Mouse (Mus musculus) heart, embryonic 11.5 days (tissue): ENCODE results near the gene Efs. TPM values are rescaled to one million over a fixed set of nuclear protein-coding genes. Genes with fewer than 3 reads are reported as not detected.
"Not testable (repeated sequence)": the region's sequence is repeated elsewhere in the genome, so short reads cannot be mapped to it uniquely, and the experiment has no call there.

Experiments used
- ATAC-seq: fragments of 200-750 bp; cut with Nextera tagmentation; replicated peaks from 2 replicates; pipeline ENCODE4 v1.8.0; 2017; ENCODE audit warnings: moderate library complexity; ENCODE audit not compliant: insufficient number of reproducible peaks, low FRiP score, low TSS enrichment
- H3K27ac ChIP-seq: fragments of 300-500 bp; sonication (generic); 2 replicates; pipeline ENCODE4 v1.5.1; 2014; ENCODE audit warnings: mild to moderate bottlenecking, low read depth, low read length
- H3K27me3 ChIP-seq: fragments of 300-500 bp; sonication (generic); 2 replicates; pipeline ENCODE4 v1.6.1; 2014; ENCODE audit warnings: mild to moderate bottlenecking, low read length, mixed read lengths; ENCODE audit not compliant: control insufficient read depth, insufficient read depth
- H3K36me3 ChIP-seq: fragments of 300-500 bp; sonication (generic); 2 replicates; pipeline ENCODE4 v1.6.1; 2014; ENCODE audit warnings: mild to moderate bottlenecking, low read length, moderate library complexity, mixed read lengths; ENCODE audit not compliant: control insufficient read depth, insufficient read depth
- H3K4me1 ChIP-seq: fragments of 300-500 bp; sonication (generic); 2 replicates; pipeline ENCODE4 v1.6.1; 2014; ENCODE audit warnings: low read length; ENCODE audit not compliant: control insufficient read depth, insufficient read depth
- H3K4me2 ChIP-seq: fragments of 300-500 bp; sonication (generic); 2 replicates; pipeline ENCODE4 v1.6.1; 2014; ENCODE audit warnings: mild to moderate bottlenecking, moderate library complexity
- H3K4me3 ChIP-seq: fragments of 300-500 bp; sonication (generic); 2 replicates; pipeline ENCODE4 v1.5.1; 2014; ENCODE audit warnings: low read depth, low read length
- H3K9ac ChIP-seq: fragments of 300-500 bp; sonication (generic); 2 replicates; pipeline ENCODE4 v1.6.1; 2014; ENCODE audit warnings: mild to moderate bottlenecking, low read depth, low read length, moderate library complexity
- H3K9me3 ChIP-seq: fragments of 300-500 bp; sonication (generic); replicated peaks from 2 replicates; pipeline ENCODE4 v1.6.1; 2016; ENCODE audit warnings: low read length; ENCODE audit not compliant: control insufficient read depth
- WGBS: fragments of 180-500 bp; shearing (Covaris S2); extraction: QIAGEN DNeasy Blood & Tissue Kit; methylation state at CpG from one replicate; pipeline ENCODE4 v1.1.7; 2014; ENCODE audit not compliant: insufficient replicate concordance; 5-methylcytosine and 5-hydroxymethylcytosine counted together
- polyA plus RNA-seq: library from polyadenylated mRNA; unstranded; fragments of >200 nt; fragmentation: Nextera tagmentation; extraction: Ambion mirVana; gene quantifications from 2 replicates; pipeline ENCODE4 v1.2.1, GENCODE M21; 2014

Efs gene
- 11.0 and 12.7 TPM in 2 replicates for polyA plus RNA-seq

GRCm38 (mm10) chr14:54925349-54926342 lies at the start of gene Efs:
Gene Efs, minus strand, starts transcription at chr14:54926126.
- Histone ChIP-seq H3K36me3 (peaks cover 4% of the 10 kb centered on the region), H3K27me3 (peaks cover 23% of the 10 kb centered on the region), H3K27ac (peak within 1 kb of the TSS; percentile 64), H3K4me1 (peaks cover 24% of the 10 kb centered on the region), H3K9me3 (peaks cover 8% of the 10 kb centered on the region), H3K4me2 (peak within 1 kb of the TSS; percentile 94), H3K4me3 (peak within 1 kb of the TSS; percentile 43), H3K9ac (peak within 1 kb of the TSS; percentile 66)
- WGBS: 3% methylated on average over 56 of the region's 57 CpGs
- peak; percentile 50 for ATAC-seq

DNA sequence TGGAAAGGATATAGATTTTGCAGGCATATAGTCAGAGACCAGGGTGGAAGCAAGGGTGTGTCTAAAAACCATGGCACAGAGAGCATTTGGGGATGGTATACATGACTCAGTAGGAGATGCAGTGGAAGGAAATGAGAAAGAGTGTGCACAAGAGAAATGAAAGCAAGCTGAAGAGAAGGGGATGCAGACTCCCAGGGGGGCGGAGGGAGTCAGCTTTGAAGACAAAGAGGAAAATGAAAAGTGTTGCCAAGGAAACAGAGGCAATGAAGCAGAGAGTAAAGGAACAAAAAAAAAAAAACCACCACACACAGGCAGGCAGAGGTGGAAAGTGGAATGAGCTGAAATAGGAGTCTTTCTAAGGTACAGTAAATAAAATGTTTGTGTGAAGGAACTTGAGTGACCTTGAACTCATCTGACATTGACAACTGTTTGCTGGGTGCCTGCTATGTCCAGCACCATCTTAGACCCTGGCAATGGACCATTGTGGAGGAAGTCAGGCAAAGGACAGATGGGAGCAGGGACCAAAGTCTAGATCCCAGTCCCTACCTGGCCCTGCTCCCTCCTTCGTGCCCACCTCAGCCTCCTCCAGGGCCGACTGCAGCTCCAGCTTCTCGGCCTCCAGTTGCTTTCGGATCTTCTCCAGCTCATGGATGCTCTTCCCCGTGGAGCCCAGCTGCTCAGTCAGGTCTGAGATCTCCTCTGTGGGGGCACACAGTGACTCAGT lies 48.3 kb upstream of the Efs start:
- ATAC-seq: no peak
- Histone ChIP-seq H3K4me1 (peaks cover 18% of the 10 kb centered on the region), H3K4me2 (no peak overlapping the region), H3K9me3 (no peaks in the 10 kb centered on the region), H3K9ac (peak overlapping the region; percentile 59), H3K4me3 (no peak overlapping the region), H3K36me3 (peaks cover 5% of the 10 kb centered on the region), H3K27ac (peak overlapping the region; percentile 66), H3K27me3 (no peaks in the 10 kb centered on the region)
- WGBS: 66% methylated on average over 6 of the region's 6 CpGs

DNA sequence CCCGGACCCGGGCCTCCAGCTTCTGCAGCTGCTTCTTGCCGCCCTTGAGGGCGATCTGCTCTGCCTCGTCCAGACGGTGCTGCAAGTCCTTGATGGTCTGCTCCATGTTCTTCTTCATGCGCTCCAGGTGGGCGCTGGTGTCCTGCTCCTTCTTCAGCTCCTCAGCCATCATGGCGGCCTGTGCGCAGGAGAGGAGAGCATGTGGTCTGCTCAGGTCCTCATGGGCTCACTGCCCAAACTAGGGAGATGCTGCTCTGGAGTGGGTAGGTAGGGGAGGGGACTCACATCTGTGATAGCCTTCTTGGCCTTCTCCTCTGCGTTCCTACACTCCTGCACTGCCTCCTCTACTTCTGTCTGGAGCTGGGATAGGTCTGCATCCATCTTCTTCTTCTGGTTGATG lies 46.9 kb upstream of the Efs start:
- Histone ChIP-seq H3K27ac (peak overlapping the region; percentile 59; the same call in 1 of the 2 replicates), H3K4me1 (peaks cover 20% of the 10 kb centered on the region)
- not testable (repeated sequence) for H3K4me2 ChIP-seq, H3K27me3 ChIP-seq, H3K9me3 ChIP-seq, H3K4me3 ChIP-seq, H3K9ac ChIP-seq, H3K36me3 ChIP-seq, ATAC-seq
- WGBS: 78% methylated on average over 7 of the region's 11 CpGs

DNA sequence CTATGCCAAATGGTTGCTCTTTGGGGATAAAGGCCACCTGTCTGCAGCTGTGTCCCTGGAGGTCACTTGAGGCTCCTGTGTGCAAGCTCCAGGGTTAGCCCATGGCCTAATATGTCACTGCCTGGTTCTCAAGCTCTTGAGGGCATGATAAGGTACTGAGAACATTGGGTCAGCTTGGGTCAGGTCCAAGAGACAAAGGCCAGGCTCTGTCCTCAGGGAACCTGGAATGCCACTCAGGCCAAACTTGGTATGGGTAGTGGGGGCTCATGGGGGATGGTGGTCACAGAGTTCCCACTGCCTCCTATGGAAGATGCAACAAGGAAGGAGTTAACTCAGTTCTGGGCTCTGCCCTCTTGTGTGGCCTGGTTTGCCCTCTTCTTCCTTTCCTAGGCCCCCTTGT lies 42.4 kb upstream of the Efs start:
- Histone ChIP-seq H3K36me3 (no peaks in the 10 kb centered on the region; the same call in 1 of the 2 replicates), H3K4me3 (no peak overlapping the region), H3K4me2 (no peak overlapping the region; the same call in 1 of the 2 replicates), H3K4me1 (peaks cover 23% of the 10 kb centered on the region), H3K9me3 (no peaks in the 10 kb centered on the region), H3K9ac (no peak overlapping the region), H3K27ac (peak overlapping the region; percentile 95), H3K27me3 (no peaks in the 10 kb centered on the region; the same call in 1 of the 2 replicates)
- no peak; the same call in 1 of the 2 replicates for ATAC-seq

GRCm38 (mm10) chr14:54967874-54968273 lies 41.9 kb upstream of the Efs start:
- peak overlapping the region; percentile 95 for H3K27ac ChIP-seq
- WGBS: 48% methylated on average over 3 of the region's 3 CpGs
- peak overlapping the region; percentile 50; the same call in 1 of the 2 replicates for H3K9ac ChIP-seq

DNA sequence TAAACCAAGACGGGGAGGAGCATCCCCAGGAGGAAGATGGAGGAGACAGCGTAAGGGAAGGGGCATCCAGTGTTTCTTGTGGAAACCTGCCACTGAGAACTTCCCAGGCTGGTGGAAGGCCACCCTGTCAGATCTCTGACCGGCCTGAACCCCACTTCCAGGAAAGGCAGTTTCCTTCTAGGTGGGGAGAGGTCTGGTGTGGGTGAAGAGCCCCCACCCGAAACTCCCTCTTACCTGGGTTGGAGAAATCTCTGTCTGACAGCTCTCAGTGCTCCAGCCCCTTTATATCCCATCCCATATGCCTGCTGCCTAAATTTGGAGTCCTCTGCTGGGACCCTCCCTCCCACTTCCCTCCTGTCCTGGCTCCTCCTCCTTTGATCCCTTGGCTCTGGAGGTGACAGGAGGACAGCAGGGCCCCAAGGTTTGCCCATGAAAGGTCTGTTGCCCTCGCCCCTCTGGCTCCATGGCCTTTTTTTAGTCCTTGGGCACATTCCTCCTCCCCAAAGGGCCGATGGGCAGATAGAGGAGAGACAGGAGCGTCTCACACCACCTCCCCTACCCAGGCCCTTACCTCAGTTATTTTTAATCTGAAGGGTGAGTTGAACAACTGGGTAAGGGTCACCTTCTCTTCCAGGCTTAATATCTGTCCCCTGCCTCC lies 40.5 kb upstream of the Efs start, which contains the start of gene Myh6:
TSS of gene Myh6 (minus strand) at position 608 of the 658 bp plus-strand sequence.
- peaks cover 2% of the 10 kb centered on the region; the same call in 1 of the 2 replicates for H3K36me3 ChIP-seq
- no peaks in the 10 kb centered on the region for H3K9me3 ChIP-seq
- peak; percentile 53 for ATAC-seq
- peak within 1 kb of the TSS; percentile 66 for H3K4me2 ChIP-seq
- H3K4me3 ChIP-seq: peak within 1 kb of the TSS; percentile 51
- peaks cover 20% of the 10 kb centered on the region for H3K4me1 ChIP-seq
- 37% methylated on average over 7 of the region's 7 CpGs for WGBS
- H3K9ac ChIP-seq: peak within 1 kb of the TSS; percentile 86
- H3K27ac ChIP-seq: peak within 1 kb of the TSS; percentile 95
- H3K27me3 ChIP-seq: no peaks in the 10 kb centered on the region; the same call in 1 of the 2 replicates

More at GRCm38 (mm10) chr14:54967874-54968273, 41.9 kb upstream of the Efs start:
- H3K4me3 ChIP-seq: no peak overlapping the region
- peaks cover under 1% of the 10 kb centered on the region; the same call in 1 of the 2 replicates for H3K36me3 ChIP-seq
- 0 out of 2 replicates have a peak, but pooled peaks have one; percentile 5 for ATAC-seq
- no peaks in the 10 kb centered on the region for H3K9me3 ChIP-seq
- peak overlapping the region; percentile 25 for H3K4me2 ChIP-seq
- no peaks in the 10 kb centered on the region; the same call in 1 of the 2 replicates for H3K27me3 ChIP-seq
- H3K4me1 ChIP-seq: peaks cover 23% of the 10 kb centered on the region

GRCm38 (mm10) chr14:54965631-54966030 lies 39.7 kb upstream of the Efs start:
- Histone ChIP-seq H3K27me3 (no peaks in the 10 kb centered on the region; the same call in 1 of the 2 replicates), H3K9ac (peak overlapping the region; percentile 86), H3K27ac (peak overlapping the region; percentile 95), H3K9me3 (no peaks in the 10 kb centered on the region), H3K4me3 (peak overlapping the region; percentile 51), H3K36me3 (peaks cover 2% of the 10 kb centered on the region; the same call in 1 of the 2 replicates), H3K4me1 (peaks cover 18% of the 10 kb centered on the region), H3K4me2 (peak overlapping the region; percentile 66)
- ATAC-seq: no peak
- WGBS: 51% methylated on average over 6 of the region's 6 CpGs
